Mouse (Mus musculus) adrenal gland, postnatal 4 days (tissue): ENCODE data around the gene Scai. TPM values are rescaled to one million over a fixed set of nuclear protein-coding genes. Genes with fewer than 3 reads are reported as not detected.

Experiments
- total RNA-seq, 2 experiments: library from RNA; stranded (reverse); gene quantifications; 2 replicates each; pipeline ENCODE4 v1.2.3; 2021

Gene Scai
- total RNA-seq, 2 experiments from 2014 or later, result 17.4 to 22.7 TPM

Other genes with a start within 250 kb of the Scai start
- under 1 TPM; 0.67 to 0.73 TPM for gene Wdr38, start 193.3 kb downstream of the Scai start, total RNA-seq
- 10 to 100 TPM; 67.1 to 68.3 TPM for gene Arpc5l, start 185.4 kb downstream of the Scai start, total RNA-seq
- 100 to 1,000 TPM; 646 to 654 TPM for gene Rpl35, start 185.1 kb downstream of the Scai start, total RNA-seq
- gene Golga1, start 125.2 kb downstream of the Scai start, total RNA-seq, result 10 to 100 TPM; 35.8 to 38.8 TPM
- gene Ppp6c, start 35.7 kb upstream of the Scai start, total RNA-seq, result 10 to 100 TPM; 78.3 to 84.3 TPM